Mouse (Mus musculus) gastrocnemius, adult 18-20 months (tissue): ENCODE measurements around the gene Tprgl. TPM values are rescaled to one million over a fixed set of nuclear protein-coding genes. Genes with fewer than 3 reads are reported as not detected.

Experiments
- DNase-seq: peaks from one replicate; pipeline ENCODE4 v3.0.0; 2021; ENCODE audit warnings: low spot score
- total RNA-seq, 2 experiments: library from RNA; stranded (reverse); gene quantifications; 2 replicates each; pipeline ENCODE4 v1.2.3; 2021

The Tprgl gene
- total RNA-seq, 2 experiments from 2014 or later, result 93.9 to 108 TPM

DNA sequence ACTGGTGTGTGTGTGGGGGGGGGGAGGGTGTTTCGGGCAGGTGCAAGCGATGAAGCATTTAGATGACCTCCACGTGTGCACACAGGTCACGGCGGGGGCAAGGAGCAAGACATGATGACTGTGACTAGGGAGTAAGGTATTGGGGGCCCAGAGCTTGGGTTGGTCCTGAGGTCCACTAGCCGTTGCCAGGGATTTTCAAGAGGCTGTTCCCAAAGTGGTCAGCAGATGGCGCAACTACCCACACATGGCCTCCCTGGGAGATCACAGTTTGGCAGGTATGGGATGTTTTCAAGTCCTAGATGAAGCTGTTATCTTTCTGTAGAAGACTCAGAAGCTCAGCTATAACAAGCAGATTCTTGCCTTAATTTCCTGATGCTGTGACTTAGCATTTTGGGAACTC is 2.8 kb upstream of the Tprgl start:
- peak; percentile 74 for DNase-seq

DNA sequence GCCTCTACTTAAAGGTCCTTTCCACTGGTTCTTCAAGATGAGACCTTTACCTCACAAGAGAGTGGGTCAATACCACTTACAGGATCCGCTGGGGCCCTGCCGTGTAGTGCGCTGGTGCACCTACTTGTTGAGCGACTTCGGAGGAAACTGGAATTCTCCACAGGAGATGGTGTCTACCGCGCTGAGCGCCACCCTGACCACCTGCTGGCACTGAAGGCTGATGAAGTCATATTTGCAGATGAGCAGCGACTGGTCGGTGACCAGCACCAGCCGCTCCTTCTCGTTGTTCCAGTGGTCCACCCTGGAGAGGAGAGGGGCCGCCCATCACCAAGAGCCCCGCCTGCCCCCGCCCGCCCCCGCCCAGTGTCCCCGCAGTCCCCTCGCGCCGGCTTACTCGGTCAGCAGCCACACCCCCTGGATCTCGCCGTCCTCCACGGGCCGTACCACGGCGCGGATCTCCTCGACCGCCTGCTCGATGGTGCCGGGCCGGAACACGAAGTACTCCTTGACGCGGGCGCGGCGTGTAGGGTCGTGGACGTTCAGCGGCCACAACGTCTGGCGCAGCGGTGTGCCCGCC is 417 bp downstream of the Tprgl start:
- DNase-seq, result no peak

DNA sequence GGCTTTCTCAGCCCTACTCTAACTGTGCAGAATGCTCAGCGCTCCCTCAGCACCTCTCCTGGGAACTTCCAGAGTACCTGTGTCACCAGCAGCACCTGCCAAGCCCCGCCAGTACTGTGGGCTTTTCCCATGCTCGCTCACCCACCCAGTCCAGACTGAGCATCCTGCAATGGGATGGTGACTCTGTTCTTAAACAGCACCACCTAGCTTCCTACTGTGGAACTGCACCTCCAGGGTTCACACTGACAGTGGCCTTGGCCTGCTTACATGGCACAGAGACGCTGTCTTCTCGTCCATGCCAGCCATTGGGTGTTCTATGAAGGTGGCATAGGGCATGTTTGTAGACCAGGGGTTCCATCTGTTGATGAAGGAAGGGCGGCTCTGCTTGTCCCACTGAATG is 1.5 kb downstream of the Tprgl start:
- peak; percentile 88 for DNase-seq

DNA sequence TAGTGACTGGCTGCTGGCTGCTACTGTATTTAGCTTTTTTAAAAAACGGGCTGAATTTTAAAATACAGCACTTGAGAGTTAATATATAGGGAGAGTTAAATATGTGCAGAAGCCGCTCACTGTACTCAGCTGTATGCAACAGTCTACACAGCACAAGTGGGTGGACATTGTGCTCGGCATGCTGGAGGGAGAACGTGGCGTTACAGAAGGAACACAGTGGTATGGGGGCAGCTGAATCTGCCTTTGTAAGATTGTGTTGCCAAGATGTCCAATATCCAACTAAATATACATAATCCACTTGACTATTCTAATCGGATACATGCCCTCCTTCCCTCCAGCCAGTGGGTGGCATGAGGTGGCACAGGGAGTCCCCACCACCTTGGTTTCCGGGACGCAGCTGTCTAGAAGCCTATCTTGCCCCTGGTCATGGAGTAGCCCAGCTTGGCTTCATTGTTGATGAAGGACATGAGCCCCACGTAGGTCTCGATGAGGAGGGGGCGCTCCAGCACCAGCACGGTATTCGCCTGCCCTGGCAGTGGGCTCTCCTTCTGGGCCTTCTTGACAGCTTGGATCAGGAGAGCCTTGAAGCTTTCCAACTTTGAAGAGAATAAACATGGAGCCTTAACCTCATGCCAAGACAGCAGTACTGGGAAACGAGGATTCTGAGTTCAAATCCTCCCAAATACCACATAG is 2.4 kb downstream of the Tprgl start:
- DNase-seq, result no peak

DNA sequence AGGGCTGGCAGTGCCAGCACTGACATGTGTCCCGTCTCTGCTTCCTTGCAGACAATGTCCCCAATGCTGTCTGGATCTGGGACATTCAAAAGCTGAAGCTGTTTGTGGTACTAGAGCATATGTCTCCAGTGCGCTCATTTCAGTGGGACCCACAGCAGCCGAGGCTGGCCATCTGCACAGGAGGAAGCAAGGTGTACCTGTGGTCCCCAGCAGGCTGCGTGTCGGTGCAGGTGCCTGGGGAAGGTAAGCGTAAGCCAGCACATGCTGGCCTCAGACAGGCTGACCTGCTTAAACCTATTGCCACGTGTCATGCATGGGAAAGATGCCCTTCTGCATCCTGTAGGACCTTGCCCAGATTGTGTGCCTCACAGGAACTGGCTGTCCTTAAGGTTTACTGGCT is 4.4 kb downstream of the Tprgl start:
- DNase-seq, result no peak

DNA sequence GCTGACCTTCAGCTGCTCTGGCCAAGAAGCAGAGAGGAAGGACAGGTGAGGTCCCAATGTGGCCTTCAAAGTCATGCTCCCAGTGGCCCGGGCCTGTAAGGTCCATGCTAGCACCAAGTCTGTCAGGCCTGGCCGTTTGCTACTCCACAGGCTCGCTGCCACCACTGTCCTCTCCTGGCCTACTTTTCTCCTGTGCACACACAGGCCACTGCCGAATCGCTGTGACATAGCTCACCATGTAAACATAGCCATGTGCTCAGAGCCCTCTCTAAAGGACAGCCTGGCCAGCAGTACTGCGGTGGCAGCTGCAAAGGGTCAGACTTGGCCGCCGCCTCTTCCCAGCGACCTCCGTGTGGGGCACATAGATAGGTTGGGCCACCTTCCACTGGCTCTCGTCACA is 6.4 kb downstream of the Tprgl start:
- DNase-seq, result no peak

DNA sequence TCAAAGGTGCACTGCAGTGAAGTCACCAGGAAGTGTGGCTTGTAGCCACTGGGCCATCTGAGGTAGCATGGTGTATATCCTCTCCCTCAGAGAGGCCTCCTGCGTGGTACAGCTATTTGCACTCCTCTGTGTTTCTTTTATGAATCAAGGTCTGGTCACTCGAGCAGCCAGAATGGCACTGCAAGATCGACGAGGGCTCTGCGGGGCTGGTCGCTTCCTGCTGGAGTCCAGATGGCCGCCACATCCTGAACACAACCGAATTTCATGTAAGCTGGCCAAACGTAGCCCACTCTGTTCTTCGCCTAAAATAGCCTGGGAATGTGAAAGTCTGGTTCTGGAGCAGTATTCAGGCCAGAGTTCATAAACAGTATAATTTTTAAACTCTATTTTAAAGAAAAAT is 14.1 kb downstream of the Tprgl start:
- no peak for DNase-seq

DNA sequence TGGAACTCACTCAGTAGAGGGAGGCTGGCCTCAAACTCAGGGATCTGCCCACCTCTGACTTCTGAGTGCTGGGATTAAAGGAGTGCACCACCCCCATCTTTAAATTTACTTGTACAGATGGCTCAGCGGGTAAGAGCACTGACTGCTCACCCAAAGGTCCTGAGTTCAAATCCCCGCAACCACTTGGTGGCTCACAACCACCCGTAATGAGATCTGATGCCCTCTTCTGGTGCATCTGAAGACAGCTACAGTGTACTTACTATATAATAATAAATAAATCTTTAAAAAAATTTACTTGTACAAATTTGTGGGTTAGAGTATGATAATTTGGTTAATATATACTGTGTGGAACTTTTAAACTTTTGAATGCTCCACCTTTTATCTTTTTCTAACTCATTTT is 15.8 kb downstream of the Tprgl start:
- no peak for DNase-seq

DNA sequence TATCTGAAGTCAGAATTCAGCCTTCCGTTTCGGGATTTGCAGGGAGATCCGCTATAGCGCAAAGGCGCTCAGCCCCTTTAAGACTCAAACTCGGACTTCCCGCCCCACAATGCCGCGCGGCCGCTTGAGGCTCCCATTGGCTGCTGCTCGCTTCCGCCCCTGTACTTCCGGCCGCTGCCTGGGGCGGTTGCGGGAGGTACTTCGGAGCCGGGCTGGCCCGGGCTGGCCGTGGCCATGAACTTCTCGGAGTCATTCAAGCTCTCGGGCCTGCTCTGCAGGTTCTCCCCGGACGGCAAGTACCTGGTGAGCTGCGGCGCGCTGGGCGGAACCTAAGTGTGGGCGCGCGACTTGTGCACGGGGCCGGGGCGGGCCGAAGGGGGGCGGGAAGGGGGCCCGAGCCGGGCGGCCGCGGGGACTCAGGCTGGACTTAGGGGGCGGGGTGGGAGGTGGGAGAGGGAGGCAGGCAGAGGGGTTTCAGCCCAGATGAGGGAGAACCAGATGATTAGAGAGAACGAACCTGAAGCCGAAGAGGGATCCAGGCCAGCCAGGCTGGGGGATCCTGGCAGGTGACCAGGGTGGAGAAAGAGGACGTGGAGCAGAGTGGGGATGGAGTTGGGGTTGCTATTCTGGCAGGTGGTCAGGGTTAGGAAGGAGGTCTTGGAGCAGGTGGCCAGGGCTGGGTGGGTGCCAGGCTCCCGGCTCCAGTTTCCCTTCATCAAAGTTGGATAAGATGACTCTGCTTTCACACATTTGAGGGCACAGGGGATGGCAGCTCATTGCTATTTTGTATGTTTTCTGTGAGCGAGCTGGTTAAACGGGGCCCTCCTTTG is 18.0 kb downstream of the Tprgl start, which contains the start of gene Wrap73:
Gene Wrap73, plus strand, starts transcription at position 162 of the 830 bp plus-strand sequence.
- peak; percentile 89 for DNase-seq

DNA sequence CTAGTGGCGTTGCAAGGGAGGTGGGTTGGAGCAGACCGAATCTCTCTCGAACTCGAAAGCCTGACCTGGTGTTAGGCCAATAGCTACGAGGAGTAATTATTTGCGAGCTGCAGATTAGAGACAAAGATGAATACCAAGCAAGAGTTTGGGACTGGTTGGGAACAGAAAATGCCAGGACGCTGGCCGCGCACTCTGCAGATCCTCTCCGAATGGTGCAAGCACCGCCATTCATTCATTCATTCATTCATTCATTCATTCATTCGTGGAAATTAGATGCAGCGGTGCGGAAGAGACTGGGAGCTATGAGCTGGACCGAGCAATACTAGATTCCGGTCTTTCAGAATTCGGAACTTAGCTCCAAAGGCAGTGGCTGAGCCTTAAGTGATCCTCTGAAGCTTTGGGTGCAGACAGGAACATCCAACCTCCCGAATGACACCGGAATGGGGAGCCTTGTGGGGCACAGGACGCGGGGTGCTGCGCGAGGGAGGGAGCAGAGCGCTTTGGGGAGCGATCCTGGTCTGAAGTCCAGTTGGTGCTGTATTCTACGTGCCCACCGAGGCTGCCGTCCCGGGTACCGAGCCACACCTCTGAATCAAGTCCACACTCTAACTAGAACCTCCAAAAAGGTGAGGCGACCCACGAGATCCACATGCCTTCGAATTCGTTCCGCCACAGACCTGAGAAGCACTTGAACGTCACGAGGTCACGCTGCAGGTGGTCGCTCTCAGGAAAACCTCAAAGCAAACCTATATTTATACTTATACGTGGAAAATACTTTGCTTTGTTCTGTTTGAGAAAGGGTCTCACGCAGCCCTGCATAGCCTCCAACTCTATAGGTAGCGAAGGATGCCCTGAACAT is 19.2 kb downstream of the Tprgl start:
- DNase-seq, result no peak

DNA sequence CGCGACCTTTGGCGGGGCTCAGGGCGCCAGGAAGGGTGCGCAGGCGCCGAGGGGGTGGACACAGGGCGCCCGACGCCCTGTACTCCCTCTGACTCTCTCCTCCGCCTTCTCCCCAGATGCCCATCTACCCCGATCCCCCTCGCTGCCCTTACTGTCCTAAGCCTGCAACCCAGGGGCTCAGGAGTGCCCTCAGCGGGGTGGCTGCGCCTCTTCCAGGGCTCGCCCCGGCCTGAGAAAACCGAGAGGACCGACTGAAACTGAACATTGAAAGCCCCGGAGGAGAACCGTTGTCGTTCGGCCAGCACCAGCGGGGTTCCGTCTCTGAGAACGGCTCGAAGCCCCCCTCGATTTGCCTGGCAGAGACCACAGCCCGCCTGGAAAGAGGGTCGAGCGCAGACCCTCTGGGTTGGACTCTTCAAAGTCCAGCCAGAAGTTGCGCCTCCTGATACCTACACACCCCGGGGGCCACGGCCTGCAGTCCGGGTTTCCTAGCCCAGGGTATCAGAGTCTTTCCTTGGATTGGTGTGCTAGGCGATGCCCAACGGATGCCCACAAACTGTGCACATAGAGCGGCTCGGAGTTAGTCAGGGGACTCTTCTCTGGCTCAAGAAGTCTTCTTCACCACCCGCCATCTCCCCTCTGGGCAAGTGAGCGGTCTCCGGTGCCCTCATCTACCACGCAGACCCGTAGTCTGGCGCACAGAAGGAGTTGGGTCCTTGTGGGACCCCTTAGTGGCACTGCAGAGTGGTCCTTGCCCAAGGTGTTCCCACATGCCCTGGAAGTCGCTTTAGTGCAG is 20.1 kb downstream of the Tprgl start:
- DNase-seq, result no peak

DNA sequence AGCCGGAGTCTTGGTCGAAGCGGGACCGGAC is 20.5 kb downstream of the Tprgl start, which contains the start of gene Trp73:
Gene Trp73, minus strand, starts transcription at position 27 of the 31 bp plus-strand sequence.
- no peak for DNase-seq

DNA sequence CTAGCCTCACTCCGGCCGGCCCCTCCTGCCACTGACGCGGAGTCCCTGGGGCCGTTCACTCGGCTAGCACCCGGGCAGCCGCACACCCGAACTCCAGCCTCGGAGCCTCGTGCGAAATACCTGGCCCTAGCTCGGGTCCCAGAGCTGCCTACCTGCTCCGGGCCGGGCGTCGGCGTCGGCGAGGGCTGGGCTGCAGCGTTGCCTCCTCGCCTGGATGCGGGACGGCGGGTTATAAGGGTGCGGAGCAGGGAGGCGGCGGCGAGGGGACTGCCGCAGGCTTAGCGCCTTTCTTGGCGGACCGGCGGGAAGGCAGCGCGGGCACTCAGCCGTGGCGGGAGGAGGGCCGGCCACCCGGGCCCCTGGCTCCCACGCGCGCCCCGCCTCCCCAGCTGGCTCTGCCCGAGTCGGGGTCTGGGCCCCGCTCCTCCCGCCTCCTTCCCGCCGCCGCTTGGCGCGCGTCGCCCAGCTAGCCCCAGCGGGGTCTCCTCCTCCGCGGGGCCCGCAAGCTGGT is 20.7 kb downstream of the Tprgl start:
- DNase-seq, result no peak

DNA sequence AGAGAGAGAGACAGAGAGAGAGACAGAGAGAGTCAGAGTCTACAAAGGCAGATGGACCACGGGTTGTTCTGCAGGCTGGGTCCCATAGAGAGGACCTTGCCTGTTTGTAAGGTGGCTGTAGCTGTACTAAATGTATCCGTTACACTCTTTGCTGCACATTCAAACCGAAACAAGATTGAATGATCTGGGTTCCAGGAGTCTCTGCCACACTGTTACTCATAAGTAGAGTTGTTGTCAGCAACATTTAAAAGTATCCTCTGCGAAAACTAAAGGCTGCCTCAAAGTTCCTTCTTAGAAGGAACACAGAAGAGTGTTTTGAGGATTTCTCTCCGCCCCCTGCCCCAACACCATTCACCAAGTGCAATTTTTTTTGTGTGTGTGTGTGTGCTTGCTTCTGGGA is 23.3 kb downstream of the Tprgl start:
- no peak for DNase-seq

DNA sequence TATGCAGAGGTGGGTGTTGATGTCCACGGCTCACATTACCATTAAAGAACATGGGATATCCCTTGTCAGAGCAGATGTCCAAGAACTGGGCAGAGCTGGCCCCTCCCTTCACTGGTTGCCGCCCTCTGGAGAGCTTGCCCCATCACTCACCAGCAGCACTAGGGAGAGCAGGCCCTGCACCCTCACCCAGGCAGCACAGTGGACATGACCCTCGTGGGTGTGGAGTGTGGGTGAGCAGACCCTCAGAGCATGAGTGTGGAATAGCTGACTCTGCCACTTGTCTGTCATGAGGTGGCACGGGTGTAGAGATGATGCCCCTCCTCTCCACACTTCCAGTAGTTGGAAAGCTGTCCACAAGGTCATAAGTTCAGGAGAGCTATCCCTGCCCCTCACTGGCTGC is 25.7 kb downstream of the Tprgl start:
- no peak for DNase-seq

DNA sequence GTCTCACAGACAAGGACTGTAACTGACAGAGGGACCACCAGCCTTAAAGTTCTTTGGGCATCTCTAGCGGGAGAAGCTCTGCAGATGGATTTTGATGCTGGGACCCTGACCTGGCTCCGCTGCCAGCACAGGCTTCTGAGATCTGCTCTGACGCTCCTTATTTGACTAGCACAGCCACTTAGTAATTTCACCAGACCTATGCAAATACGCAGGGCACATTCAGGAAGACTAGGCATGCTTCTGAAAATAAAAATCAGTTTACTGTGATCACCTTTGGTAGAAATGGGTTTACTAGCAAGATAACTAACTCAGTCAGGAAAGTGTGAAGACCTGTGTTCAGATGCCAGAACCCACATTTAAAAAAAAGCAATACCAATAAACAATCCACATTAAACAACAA is 28.6 kb downstream of the Tprgl start:
- no peak for DNase-seq

DNA sequence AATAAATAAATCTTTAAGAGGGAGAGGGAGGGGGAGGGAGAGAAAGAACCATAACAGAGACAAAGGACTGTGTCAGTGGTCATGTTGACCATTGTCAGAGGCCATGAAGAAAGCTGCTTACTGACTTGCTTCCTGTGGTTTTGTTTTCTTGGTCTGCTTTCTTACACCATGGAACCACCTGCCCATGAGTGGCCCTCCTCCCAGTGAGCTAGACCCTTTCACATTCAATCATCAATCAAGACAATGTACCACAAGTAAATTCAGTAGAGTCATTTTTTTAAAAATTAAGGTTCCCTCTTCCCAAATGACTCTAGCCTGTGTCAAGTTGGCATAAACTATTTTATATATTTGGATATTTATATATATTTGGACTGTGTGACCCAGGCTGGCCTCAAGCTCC is 30.5 kb downstream of the Tprgl start:
- no peak for DNase-seq

DNA sequence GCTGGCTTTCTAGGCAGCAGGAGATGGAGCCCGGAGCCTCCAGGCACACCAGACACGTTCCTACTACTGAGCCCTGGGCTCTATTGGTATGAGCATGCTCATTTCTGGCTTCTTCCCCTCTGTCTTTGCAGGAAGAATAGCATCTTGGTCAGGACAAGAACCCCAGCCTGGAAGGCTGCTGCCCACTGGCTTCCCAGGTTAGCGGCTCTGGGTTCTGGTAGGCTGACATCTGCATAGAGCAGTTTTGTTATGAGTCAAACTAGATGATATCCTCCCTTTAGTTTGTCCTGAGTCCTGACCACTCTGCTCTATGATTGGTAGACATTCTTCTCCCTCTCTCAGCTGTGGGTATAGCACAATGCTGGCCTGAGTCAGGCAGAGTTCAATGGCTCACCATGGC is 33.2 kb downstream of the Tprgl start:
- no peak for DNase-seq

DNA sequence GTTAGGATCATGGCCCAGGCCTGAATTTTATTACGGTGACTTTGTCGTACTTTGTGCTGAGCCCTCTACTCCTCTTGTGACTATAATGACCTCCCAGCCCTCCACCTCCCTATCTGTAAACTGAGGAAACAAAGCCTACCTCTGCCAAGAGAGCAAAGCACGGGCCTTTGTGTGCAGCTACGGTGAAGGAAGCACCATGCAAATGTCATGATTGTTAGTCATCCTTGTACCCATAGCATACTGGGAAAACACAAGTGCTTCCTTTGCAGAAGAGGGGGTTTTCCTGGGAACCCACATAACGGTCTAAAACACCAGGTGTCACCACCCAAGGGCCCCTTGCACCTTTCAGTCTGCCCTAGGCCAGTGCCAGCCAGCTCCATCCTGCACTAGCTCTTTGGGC is 35.3 kb downstream of the Tprgl start:
- no peak for DNase-seq

DNA sequence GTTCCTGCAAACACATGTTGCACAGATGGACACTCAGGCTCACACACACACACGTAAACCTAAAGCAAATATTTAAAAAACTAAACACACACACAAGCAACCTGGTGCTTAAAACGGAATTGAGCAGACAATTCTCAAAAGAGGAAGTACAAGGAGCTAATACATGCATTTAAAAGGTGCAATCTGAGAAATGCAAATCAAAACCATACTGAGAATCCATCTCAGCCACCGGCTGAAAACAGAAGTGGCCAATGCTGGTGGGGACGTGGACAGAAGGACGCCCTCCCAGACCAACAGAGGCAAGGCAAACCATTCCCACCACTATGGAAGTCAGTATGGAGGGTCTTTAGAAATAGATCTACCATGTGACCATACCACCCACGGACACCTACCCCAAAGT is 36.9 kb downstream of the Tprgl start:
- DNase-seq, result no peak

DNA sequence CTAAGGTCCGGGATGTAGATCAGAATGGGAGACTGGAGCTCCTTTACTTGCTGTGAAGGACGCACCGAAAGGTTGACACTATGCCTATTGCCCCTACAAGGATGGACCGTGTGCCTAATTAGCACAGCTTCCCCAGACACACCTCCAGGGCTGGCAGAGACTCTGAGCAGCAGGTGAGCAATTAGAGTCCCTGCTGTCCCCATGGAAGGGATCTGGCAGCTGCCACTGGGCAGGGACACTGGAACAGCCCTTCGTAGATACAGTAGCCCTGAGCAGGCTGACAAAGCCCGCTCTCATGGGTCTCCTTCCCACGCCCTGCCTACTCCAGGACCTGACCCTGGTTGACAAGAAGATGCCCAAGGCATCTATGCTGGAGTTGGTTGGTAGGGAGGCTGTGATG is 38.1 kb downstream of the Tprgl start:
- no peak for DNase-seq
